Mouse (Mus musculus): Measurements from ENCODE around the gene 1700025C18Rik. TPM values are rescaled to one million over a fixed set of nuclear protein-coding genes. Genes with fewer than 3 reads are reported as not detected.

The 1700025C18Rik gene
- total and polyA plus RNA-seq, 3 experiments: not detected

GRCm38 (mm10) chr2:165089470-165089869 lies 1.1 kb downstream of the 1700025C18Rik start:
- no peaks in the 10 kb centered on the region for H3K4me1 ChIP-seq (ENCODE audit: insufficient read depth, low read depth, low read length)
- TF ChIP-seq TAL1 (conservative IDR thresholded peaks at IDR 0.05; ENCODE audit: low read depth, low read length): no peak
- no peak for TF ChIP-seq GATA1 (IDR thresholded peaks at IDR 0.05; ENCODE audit: borderline replicate concordance, low read length)
- no peak for TF ChIP-seq POLR2AphosphoS5 (IDR thresholded peaks at IDR 0.05; ENCODE audit: insufficient replicate concordance, low read depth, low read length)
- no peak for TF ChIP-seq GATA2 (IDR thresholded peaks at IDR 0.05; ENCODE audit: borderline replicate concordance, low read depth, low read length)
- TF ChIP-seq CTCF (IDR thresholded peaks at IDR 0.05; ENCODE audit: low read depth, low read length): no peak
- no peak overlapping the region for H3K4me3 ChIP-seq (ENCODE audit: low read depth, low read length)
- ATAC-seq (ENCODE audit: extremely low read depth, insufficient number of reproducible peaks, low FRiP score, poor library complexity, severe bottlenecking) (no peak), DNase-seq (ENCODE audit: low spot score) (no peak)
- no peaks in the 10 kb centered on the region for H3K36me3 ChIP-seq (replicated peaks)
- H3K9me3 ChIP-seq (replicated peaks): peaks cover 11% of the 10 kb centered on the region
- no peaks in the 10 kb centered on the region for H3K27me3 ChIP-seq (ENCODE audit: insufficient read depth, low read length)

GRCm38 (mm10) chr2:165086634-165087033 lies 3.9 kb downstream of the 1700025C18Rik start:
- DNase-seq (ENCODE audit: low spot score): no peak
- ATAC-seq (ENCODE audit: extremely low read depth, insufficient number of reproducible peaks, low FRiP score, poor library complexity, severe bottlenecking): no peak
- Histone ChIP-seq H3K27me3 (ENCODE audit: insufficient read depth, low read length) (no peaks in the 10 kb centered on the region), H3K9me3 (replicated peaks) (peaks cover 11% of the 10 kb centered on the region), H3K4me1 (ENCODE audit: insufficient read depth, low read depth, low read length) (no peaks in the 10 kb centered on the region), H3K4me3 (ENCODE audit: low read depth, low read length) (no peak overlapping the region), H3K36me3 (replicated peaks) (no peaks in the 10 kb centered on the region)
- TF ChIP-seq GATA2 (IDR thresholded peaks at IDR 0.05; ENCODE audit: borderline replicate concordance, low read depth, low read length) (no peak), POLR2AphosphoS5 (IDR thresholded peaks at IDR 0.05; ENCODE audit: insufficient replicate concordance, low read depth, low read length) (no peak)

GRCm38 (mm10) chr2:165081257-165081656 lies 9.3 kb downstream of the 1700025C18Rik start:
- Histone ChIP-seq H3K4me1 (ENCODE audit: insufficient read depth, low read depth, low read length) (no peaks in the 10 kb centered on the region), H3K9me3 (replicated peaks) (no peaks in the 10 kb centered on the region), H3K4me3 (ENCODE audit: low read depth, low read length) (no peak overlapping the region), H3K27me3 (ENCODE audit: insufficient read depth, low read length) (no peaks in the 10 kb centered on the region), H3K36me3 (replicated peaks) (no peaks in the 10 kb centered on the region)
- DNase-seq (ENCODE audit: low spot score): no peak
- TF ChIP-seq CTCF (IDR thresholded peaks at IDR 0.05; ENCODE audit: low read depth, low read length) (no peak), GATA2 (IDR thresholded peaks at IDR 0.05; ENCODE audit: borderline replicate concordance, low read depth, low read length) (no peak), TAL1 (conservative IDR thresholded peaks at IDR 0.05; ENCODE audit: low read depth, low read length) (no peak), GATA1 (IDR thresholded peaks at IDR 0.05; ENCODE audit: borderline replicate concordance, low read length) (no peak), POLR2AphosphoS5 (IDR thresholded peaks at IDR 0.05; ENCODE audit: insufficient replicate concordance, low read depth, low read length) (no peak)
- ATAC-seq (ENCODE audit: extremely low read depth, insufficient number of reproducible peaks, low FRiP score, poor library complexity, severe bottlenecking): no peak

- no peaks in the 10 kb centered on the region for H3K36me3 ChIP-seq (replicated peaks)
- ATAC-seq (ENCODE audit: extremely low read depth, insufficient number of reproducible peaks, low FRiP score, poor library complexity, severe bottlenecking): no peak
- no peak for DNase-seq (ENCODE audit: low spot score)
- H3K4me1 ChIP-seq (ENCODE audit: insufficient read depth, low read depth, low read length): no peaks in the 10 kb centered on the region
- H3K27me3 ChIP-seq (ENCODE audit: insufficient read depth, low read length): no peaks in the 10 kb centered on the region
- H3K4me3 ChIP-seq (ENCODE audit: low read depth, low read length): no peak overlapping the region
- no peaks in the 10 kb centered on the region for H3K9me3 ChIP-seq (replicated peaks)
- TF ChIP-seq CTCF (IDR thresholded peaks at IDR 0.05; ENCODE audit: low read depth, low read length) (no peak), POLR2AphosphoS5 (IDR thresholded peaks at IDR 0.05; ENCODE audit: insufficient replicate concordance, low read depth, low read length) (no peak), GATA1 (IDR thresholded peaks at IDR 0.05; ENCODE audit: borderline replicate concordance, low read length) (no peak), TAL1 (conservative IDR thresholded peaks at IDR 0.05; ENCODE audit: low read depth, low read length) (no peak), GATA2 (IDR thresholded peaks at IDR 0.05; ENCODE audit: borderline replicate concordance, low read depth, low read length) (no peak)
Measured at GRCm38 (mm10) chr2:165080657-165081056, 9.9 kb downstream of the 1700025C18Rik start.

- H3K36me3 ChIP-seq (replicated peaks): no peaks in the 10 kb centered on the region
- H3K4me3 ChIP-seq (ENCODE audit: low read depth, low read length): no peak overlapping the region
- no peak for TF ChIP-seq GATA1 (IDR thresholded peaks at IDR 0.05; ENCODE audit: borderline replicate concordance, low read length)
- no peak for TF ChIP-seq CTCF (IDR thresholded peaks at IDR 0.05; ENCODE audit: low read depth, low read length)
- no peak for TF ChIP-seq POLR2AphosphoS5 (IDR thresholded peaks at IDR 0.05; ENCODE audit: insufficient replicate concordance, low read depth, low read length)
- TF ChIP-seq TAL1 (conservative IDR thresholded peaks at IDR 0.05; ENCODE audit: low read depth, low read length): no peak
- TF ChIP-seq GATA2 (IDR thresholded peaks at IDR 0.05; ENCODE audit: borderline replicate concordance, low read depth, low read length): no peak
- DNase-seq (ENCODE audit: low spot score) (no peak), ATAC-seq (ENCODE audit: extremely low read depth, insufficient number of reproducible peaks, low FRiP score, poor library complexity, severe bottlenecking) (no peak)
- no peaks in the 10 kb centered on the region for H3K9me3 ChIP-seq (replicated peaks)
- H3K27me3 ChIP-seq (ENCODE audit: insufficient read depth, low read length): no peaks in the 10 kb centered on the region
- no peaks in the 10 kb centered on the region for H3K4me1 ChIP-seq (ENCODE audit: insufficient read depth, low read depth, low read length)
Measured at GRCm38 (mm10) chr2:165078605-165079004, 11.9 kb downstream of the 1700025C18Rik start.

- TF ChIP-seq POLR2AphosphoS5 (IDR thresholded peaks at IDR 0.05; ENCODE audit: insufficient replicate concordance, low read depth, low read length) (no peak), CTCF (IDR thresholded peaks at IDR 0.05; ENCODE audit: low read depth, low read length) (no peak), GATA1 (IDR thresholded peaks at IDR 0.05; ENCODE audit: borderline replicate concordance, low read length) (no peak), TAL1 (conservative IDR thresholded peaks at IDR 0.05; ENCODE audit: low read depth, low read length) (no peak), GATA2 (IDR thresholded peaks at IDR 0.05; ENCODE audit: borderline replicate concordance, low read depth, low read length) (no peak)
- no peak for ATAC-seq (ENCODE audit: extremely low read depth, insufficient number of reproducible peaks, low FRiP score, poor library complexity, severe bottlenecking)
Measured at GRCm38 (mm10) chr2:165078045-165078444, 12.5 kb downstream of the 1700025C18Rik start.

More at GRCm38 (mm10) chr2:165078045-165078444, 12.5 kb downstream of the 1700025C18Rik start:
- no peak for DNase-seq (ENCODE audit: low spot score)
- H3K36me3 ChIP-seq (replicated peaks): no peaks in the 10 kb centered on the region
- H3K4me1 ChIP-seq (ENCODE audit: insufficient read depth, low read depth, low read length): no peaks in the 10 kb centered on the region
- H3K9me3 ChIP-seq (replicated peaks): no peaks in the 10 kb centered on the region
- no peak overlapping the region for H3K4me3 ChIP-seq (ENCODE audit: low read depth, low read length)
- peaks cover 2% of the 10 kb centered on the region; the same call in 1 of the 2 replicates for H3K27me3 ChIP-seq (ENCODE audit: insufficient read depth, low read length)
